Mouse (Mus musculus): ENCODE measurements around the gene Myh3.

Myh3 gene

GRCm38 (mm10) chr11:67144559-67145265 is 66.6 kb downstream of the Myh3 start:
- DNase-seq (ENCODE audit: low spot score in 2 of 2): no peak

GRCm38 (mm10) chr11:67145482-67146408 is 67.6 kb downstream of the Myh3 start:
- no peak for DNase-seq (ENCODE audit: low spot score in 2 of 2)

GRCm38 (mm10) chr11:67146409-67147282 is 68.5 kb downstream of the Myh3 start:
- no peak for DNase-seq (ENCODE audit: low spot score in 2 of 2)

GRCm38 (mm10) chr11:67147283-67147921 is 69.3 kb downstream of the Myh3 start:
- DNase-seq (ENCODE audit: low spot score in 2 of 2): no peak

- DNase-seq (ENCODE audit: low spot score in 2 of 2): no peak
These were observed 70.3 kb downstream of the Myh3 start for GRCm38 (mm10) chr11:67148286-67149012.

- no peak for DNase-seq (ENCODE audit: low spot score in 2 of 2)
These were observed 72.1 kb downstream of the Myh3 start for GRCm38 (mm10) chr11:67150237-67150636.

GRCm38 (mm10) chr11:67151159-67151558 is 73.1 kb downstream of the Myh3 start:
- no peak for DNase-seq (ENCODE audit: low spot score in 2 of 2)

Measured in heart, adult 9 months (tissue).